Mouse (Mus musculus): ENCODE measurements around the gene Osbp. TPM values are rescaled to one million over a fixed set of nuclear protein-coding genes. Genes with fewer than 3 reads are reported as not detected.

Gene Osbp
- polyA plus RNA-seq, 1 experiment: 32.9 TPM

DNA sequence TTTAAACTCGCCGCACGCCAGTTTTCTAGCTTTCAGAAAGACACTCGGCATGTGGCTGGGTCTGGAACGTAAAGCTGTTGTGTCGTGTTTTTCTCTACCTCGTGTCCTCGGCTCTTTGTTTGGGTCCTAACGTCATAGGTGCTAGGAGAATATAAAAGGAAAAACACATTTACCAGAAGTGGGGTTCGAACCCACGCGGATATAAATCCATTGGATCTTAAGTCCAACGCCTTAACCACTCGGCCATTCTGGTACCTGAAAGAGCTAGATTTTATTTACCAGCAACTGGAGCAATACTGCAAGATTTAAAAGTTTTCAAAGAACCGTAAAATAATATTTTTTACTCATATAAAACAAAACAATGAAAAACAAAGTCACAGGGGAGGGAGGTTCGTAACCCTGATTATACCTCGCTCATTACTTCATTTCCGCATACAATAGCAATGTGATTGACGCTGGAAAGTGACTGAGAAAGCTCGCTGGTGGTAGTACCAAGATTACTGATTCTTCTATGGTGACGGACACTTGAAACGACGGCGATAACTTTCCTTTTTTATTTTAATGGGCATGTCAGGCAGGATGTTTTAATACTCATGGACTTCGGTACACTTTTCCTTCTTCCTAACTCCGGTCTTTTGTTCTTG lies 45.3 kb downstream of the Osbp start:
- H3K4me1 ChIP-seq (ENCODE audit: control insufficient read depth, insufficient read depth, low read length): peaks cover 22% of the 10 kb centered on the region
- H3K27ac ChIP-seq (ENCODE audit: insufficient read depth, low read depth, low read length): peak overlapping the region; percentile 67
- TF ChIP-seq POLR2A (IDR thresholded peaks at IDR 0.05; ENCODE audit: borderline replicate concordance, low read depth, low read length) (no peak), CTCF (IDR thresholded peaks at IDR 0.05; ENCODE audit: low read depth, low read length) (no peak)
- H3K4me3 ChIP-seq (ENCODE audit: insufficient read depth, low read length): peak overlapping the region; percentile 76

DNA sequence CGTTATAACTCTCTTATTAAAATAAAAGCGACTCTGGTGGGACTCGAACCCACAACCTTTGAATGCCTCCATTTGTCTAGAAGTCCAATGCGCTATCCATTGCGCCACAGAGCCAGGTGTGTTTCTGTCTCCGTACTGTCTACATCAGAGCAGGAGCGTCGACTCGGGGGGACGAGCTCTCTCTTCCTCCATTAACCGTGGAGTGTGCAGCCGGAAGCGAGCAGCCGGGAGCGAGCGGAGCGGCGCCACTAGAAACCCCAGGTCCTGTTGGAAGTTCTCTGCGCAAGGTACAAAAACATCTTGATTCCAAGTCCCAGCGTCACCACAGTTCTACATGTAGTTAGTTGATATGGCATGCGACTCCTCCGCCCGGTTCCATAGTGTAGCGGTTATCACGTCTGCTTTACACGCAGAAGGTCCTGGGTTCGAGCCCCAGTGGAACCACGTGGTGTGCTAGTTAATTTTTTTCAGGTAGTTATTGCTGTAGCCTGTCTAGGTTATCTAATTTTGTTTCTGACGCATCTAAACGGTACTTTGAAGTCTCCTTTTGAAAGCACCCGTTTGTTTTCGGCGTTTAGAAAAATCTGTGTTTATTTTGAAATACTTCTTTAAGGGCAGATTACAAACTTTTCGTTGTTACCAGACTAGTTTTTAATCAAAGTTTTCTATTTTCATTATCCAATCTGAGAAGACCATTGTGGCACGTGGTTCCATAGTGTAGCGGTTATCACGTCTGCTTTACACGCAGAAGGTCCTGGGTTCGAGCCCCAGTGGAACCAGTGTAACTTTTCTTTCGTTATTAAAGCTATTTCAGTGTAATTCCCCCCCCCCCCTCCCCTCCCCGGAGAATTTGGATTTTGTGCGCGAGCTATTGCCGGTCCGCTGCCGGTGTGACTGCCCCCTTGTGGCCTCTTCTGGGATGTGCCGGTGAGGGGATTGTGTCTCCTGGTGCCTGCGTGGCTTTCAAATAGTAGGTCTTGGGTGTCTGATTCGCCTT lies 46.1 kb downstream of the Osbp start:
- Histone ChIP-seq H3K27ac (ENCODE audit: insufficient read depth, low read depth, low read length) (peak overlapping the region; percentile 87), H3K4me1 (ENCODE audit: control insufficient read depth, insufficient read depth, low read length) (peaks cover 21% of the 10 kb centered on the region)

DNA sequence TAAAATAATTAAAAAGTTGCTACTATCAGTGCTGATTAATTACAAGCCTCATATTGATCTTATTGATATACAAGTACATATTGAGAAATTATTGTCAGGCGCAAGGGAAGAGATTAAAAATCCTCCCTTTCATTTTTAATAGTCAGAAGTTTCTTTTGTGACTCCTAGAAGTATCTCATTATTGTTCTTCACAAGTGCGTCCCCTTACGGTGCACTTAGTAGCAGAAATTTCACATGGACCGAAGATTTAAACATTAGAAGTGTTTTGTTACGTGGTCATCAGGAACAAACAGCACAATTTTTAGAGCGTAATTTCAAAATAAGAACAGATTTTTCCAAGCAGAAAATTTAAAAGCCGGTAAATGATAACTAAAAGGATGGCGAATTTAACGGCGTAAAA lies 46.9 kb downstream of the Osbp start:
- Histone ChIP-seq H3K4me1 (ENCODE audit: control insufficient read depth, insufficient read depth, low read length) (peaks cover 17% of the 10 kb centered on the region), H3K27ac (ENCODE audit: insufficient read depth, low read depth, low read length) (peak overlapping the region; percentile 87), H3K4me3 (ENCODE audit: insufficient read depth, low read length) (peak overlapping the region; percentile 37; the same call in 1 of the 2 replicates)
- no peak for TF ChIP-seq POLR2A (IDR thresholded peaks at IDR 0.05; ENCODE audit: borderline replicate concordance, low read depth, low read length)

More for the DNA sequence above, 46.1 kb downstream of the Osbp start:
- peak overlapping the region; percentile 76 for H3K4me3 ChIP-seq (ENCODE audit: insufficient read depth, low read length)
- peak; percentile 69 for TF ChIP-seq CTCF (IDR thresholded peaks at IDR 0.05; ENCODE audit: low read depth, low read length)
- TF ChIP-seq POLR2A (IDR thresholded peaks at IDR 0.05; ENCODE audit: borderline replicate concordance, low read depth, low read length): no peak

DNA sequence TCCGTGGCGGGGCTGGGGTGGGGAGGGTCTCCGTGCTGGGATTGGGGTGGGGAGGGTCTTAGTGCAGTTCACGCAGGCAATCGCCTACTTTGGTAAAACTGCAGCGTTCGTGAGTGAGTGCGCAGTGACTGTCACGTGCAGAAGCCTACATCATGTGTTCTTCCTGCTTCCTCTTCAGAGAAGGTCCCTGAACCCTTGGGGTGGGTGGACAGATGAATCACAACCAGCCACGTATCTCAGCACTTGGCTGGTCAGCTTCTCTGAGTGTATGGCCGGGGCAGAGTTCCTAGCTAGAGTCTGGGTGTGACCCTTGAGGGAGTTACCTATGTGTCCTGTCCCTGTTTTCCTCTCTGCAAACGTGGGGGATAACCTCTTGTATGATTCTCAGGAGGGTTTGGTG lies 47.5 kb downstream of the Osbp start:
- H3K4me3 ChIP-seq (ENCODE audit: insufficient read depth, low read length): peak overlapping the region; percentile 18
- peaks cover 17% of the 10 kb centered on the region for H3K4me1 ChIP-seq (ENCODE audit: control insufficient read depth, insufficient read depth, low read length)
- H3K27ac ChIP-seq (ENCODE audit: insufficient read depth, low read depth, low read length): peak overlapping the region; percentile 97
- no peak for TF ChIP-seq POLR2A (IDR thresholded peaks at IDR 0.05; ENCODE audit: borderline replicate concordance, low read depth, low read length)
- no peak for TF ChIP-seq CTCF (IDR thresholded peaks at IDR 0.05; ENCODE audit: low read depth, low read length)

DNA sequence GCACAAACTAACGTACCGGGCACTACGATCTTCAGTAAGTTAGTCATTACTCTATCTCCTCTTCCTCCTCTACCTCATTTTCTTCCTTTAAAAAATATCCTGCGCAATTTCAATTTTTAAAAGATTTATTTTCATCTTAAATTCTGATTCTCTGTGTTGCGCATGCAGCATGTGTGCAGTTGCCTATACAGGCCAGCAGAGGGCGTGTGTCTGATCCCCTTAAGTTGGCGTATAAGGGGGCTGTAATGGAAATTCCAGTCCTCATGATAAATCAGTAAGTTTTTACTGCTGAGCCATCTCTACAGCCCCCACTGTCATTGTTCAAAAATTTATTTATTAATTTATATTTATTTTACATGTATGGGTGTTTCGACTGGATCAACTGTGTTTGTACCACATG lies 50.0 kb downstream of the Osbp start:
- no peak overlapping the region for H3K4me3 ChIP-seq (ENCODE audit: insufficient read depth, low read length)
- peaks cover 10% of the 10 kb centered on the region for H3K4me1 ChIP-seq (ENCODE audit: control insufficient read depth, insufficient read depth, low read length)
- TF ChIP-seq CTCF (IDR thresholded peaks at IDR 0.05; ENCODE audit: low read depth, low read length): no peak
- no peak for TF ChIP-seq POLR2A (IDR thresholded peaks at IDR 0.05; ENCODE audit: borderline replicate concordance, low read depth, low read length)
- no peak overlapping the region for H3K27ac ChIP-seq (ENCODE audit: insufficient read depth, low read depth, low read length)

DNA sequence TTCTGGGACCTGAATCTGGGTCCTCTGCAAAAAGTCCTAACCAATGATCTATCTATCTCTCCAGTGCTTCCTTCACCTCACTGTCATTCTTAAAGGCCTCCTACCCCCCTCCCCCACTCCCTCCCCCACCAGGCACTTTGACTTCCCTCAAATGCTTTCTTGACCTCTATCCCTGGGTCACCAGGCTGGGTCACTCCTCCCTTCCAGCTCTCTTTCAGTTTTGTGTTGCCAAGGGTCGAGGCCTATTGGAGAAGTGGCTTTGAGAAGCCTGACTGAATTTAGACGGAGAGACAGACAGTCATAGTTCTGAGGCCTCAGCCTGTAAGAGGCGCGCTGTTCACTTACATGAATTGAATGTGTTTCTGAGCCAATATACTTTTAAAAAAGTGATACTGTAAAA lies 50.5 kb downstream of the Osbp start:
- H3K4me1 ChIP-seq (ENCODE audit: control insufficient read depth, insufficient read depth, low read length): peaks cover 10% of the 10 kb centered on the region
- TF ChIP-seq CTCF (IDR thresholded peaks at IDR 0.05; ENCODE audit: low read depth, low read length): no peak
- no peak overlapping the region for H3K27ac ChIP-seq (ENCODE audit: insufficient read depth, low read depth, low read length)
- no peak overlapping the region for H3K4me3 ChIP-seq (ENCODE audit: insufficient read depth, low read length)

DNA sequence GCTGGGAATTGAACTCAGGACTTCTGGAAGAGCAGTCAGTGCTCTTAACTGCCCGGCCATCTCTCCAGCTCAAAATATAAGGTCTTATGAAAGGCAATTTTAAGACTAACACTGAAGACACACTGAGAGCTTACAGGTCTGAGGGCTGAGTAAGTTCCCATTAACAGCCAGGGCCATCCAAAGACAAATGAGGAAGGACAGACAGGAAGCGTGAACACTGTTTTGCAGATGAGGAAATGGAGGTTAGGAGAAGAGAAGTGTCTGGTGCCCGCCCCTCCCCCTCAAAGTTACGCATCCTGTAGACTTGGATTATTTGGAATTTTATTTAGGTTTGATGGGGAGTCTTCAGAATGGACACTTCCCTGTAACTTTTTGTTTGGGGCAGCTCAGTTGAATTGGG lies 58.4 kb downstream of the Osbp start:
- peak overlapping the region; percentile 87 for H3K27ac ChIP-seq (ENCODE audit: insufficient read depth, low read depth, low read length)
- TF ChIP-seq POLR2A (IDR thresholded peaks at IDR 0.05; ENCODE audit: borderline replicate concordance, low read depth, low read length): no peak
- no peak for TF ChIP-seq CTCF (IDR thresholded peaks at IDR 0.05; ENCODE audit: low read depth, low read length)
- peaks cover 28% of the 10 kb centered on the region for H3K4me1 ChIP-seq (ENCODE audit: control insufficient read depth, insufficient read depth, low read length)
- no peak overlapping the region for H3K4me3 ChIP-seq (ENCODE audit: insufficient read depth, low read length)

DNA sequence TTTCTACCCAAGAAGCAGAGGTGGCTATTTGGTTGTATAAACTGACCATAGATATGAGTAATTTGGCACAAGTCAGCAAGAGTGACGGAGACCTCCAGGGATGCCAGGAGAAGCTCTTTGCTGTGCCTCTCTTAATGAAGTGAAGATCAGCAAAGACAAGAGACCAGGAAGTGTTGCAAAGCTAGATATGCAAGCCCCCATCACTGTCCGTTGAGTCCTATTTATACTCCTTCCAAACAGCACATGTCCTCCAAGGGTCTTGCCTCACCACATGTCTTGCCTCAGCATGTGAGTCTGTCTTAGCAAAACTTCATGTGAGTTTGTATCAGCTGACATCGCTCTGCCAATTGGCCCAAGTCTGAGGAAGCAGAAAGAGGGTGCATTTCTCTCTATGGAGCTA lies 59.6 kb downstream of the Osbp start:
- Histone ChIP-seq H3K4me3 (ENCODE audit: insufficient read depth, low read length) (no peak overlapping the region), H3K27ac (ENCODE audit: insufficient read depth, low read depth, low read length) (peak overlapping the region; percentile 54), H3K4me1 (ENCODE audit: control insufficient read depth, insufficient read depth, low read length) (peaks cover 28% of the 10 kb centered on the region)
- TF ChIP-seq POLR2A (IDR thresholded peaks at IDR 0.05; ENCODE audit: borderline replicate concordance, low read depth, low read length) (no peak), CTCF (IDR thresholded peaks at IDR 0.05; ENCODE audit: low read depth, low read length) (no peak)

DNA sequence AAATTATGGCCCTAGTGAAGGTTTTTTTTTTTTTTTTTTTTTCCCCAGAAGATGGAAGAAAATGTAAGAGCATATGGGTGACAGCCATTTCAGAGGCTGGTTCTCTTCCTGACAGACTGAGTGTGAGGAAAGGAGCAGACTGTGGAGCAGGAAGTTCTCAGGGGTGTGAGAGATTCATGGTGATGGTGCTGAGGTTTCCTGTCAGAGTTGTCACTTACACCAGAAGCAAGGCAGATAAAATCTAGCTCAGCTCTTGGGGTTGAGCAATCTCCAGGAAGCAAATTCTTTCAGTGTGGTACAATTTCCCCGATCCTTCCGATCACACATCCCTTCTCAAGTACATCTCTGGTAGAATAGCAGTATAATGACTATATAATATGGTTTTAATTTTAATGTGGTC lies 60.9 kb downstream of the Osbp start:
- Histone ChIP-seq H3K27ac (ENCODE audit: insufficient read depth, low read depth, low read length) (peak overlapping the region; percentile 37; the same call in 1 of the 2 replicates), H3K4me1 (ENCODE audit: control insufficient read depth, insufficient read depth, low read length) (peaks cover 28% of the 10 kb centered on the region), H3K4me3 (ENCODE audit: insufficient read depth, low read length) (no peak overlapping the region)
- no peak for TF ChIP-seq POLR2A (IDR thresholded peaks at IDR 0.05; ENCODE audit: borderline replicate concordance, low read depth, low read length)
- no peak for TF ChIP-seq CTCF (IDR thresholded peaks at IDR 0.05; ENCODE audit: low read depth, low read length)

DNA sequence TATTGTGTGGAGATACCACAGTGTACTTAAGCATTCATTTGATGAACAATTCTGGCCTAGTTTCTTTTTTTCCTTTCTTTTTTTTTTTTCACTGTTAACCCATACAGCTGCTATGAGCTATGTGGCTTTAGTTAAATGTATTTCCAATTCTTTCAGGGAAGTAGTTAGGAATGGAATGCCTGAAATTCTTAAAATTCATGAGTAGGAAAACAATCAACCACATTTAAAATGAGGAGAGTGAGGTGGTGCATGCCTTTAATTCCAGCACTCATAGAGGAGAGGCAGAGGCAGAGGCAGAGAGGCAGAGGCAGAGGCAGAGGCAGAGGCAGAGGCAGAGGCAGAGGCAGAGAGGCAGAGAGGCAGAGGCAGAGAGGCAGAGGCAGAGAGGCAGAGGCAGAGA lies 72.0 kb downstream of the Osbp start:
- H3K27ac ChIP-seq (ENCODE audit: insufficient read depth, low read depth, low read length): no peak overlapping the region
- TF ChIP-seq CTCF (IDR thresholded peaks at IDR 0.05; ENCODE audit: low read depth, low read length) (no peak), POLR2A (IDR thresholded peaks at IDR 0.05; ENCODE audit: borderline replicate concordance, low read depth, low read length) (no peak)
- H3K4me3 ChIP-seq (ENCODE audit: insufficient read depth, low read length): no peak overlapping the region
- no peaks in the 10 kb centered on the region for H3K4me1 ChIP-seq (ENCODE audit: control insufficient read depth, insufficient read depth, low read length)
